Mouse (Mus musculus): Measurements from ENCODE around the gene Kcna2.

- TF ChIP-seq CTCF (conservative IDR thresholded peaks at IDR 0.05; ENCODE audit: low read length): no peak
- no peak for TF ChIP-seq POU5F1 (IDR thresholded peaks at IDR 0.05; ENCODE audit: borderline replicate concordance, low read length)
- no peak for TF ChIP-seq NANOG (IDR thresholded peaks at IDR 0.05; ENCODE audit: borderline replicate concordance, low read length)
Measured at GRCm38 (mm10) chr3:107090403-107091150, 10.4 kb upstream of the Kcna2 start.

Data from E14TG2a.4 (cell line).